9 mouse cellular contexts compared by ENCODE assay signal in the genomic region with DNA sequence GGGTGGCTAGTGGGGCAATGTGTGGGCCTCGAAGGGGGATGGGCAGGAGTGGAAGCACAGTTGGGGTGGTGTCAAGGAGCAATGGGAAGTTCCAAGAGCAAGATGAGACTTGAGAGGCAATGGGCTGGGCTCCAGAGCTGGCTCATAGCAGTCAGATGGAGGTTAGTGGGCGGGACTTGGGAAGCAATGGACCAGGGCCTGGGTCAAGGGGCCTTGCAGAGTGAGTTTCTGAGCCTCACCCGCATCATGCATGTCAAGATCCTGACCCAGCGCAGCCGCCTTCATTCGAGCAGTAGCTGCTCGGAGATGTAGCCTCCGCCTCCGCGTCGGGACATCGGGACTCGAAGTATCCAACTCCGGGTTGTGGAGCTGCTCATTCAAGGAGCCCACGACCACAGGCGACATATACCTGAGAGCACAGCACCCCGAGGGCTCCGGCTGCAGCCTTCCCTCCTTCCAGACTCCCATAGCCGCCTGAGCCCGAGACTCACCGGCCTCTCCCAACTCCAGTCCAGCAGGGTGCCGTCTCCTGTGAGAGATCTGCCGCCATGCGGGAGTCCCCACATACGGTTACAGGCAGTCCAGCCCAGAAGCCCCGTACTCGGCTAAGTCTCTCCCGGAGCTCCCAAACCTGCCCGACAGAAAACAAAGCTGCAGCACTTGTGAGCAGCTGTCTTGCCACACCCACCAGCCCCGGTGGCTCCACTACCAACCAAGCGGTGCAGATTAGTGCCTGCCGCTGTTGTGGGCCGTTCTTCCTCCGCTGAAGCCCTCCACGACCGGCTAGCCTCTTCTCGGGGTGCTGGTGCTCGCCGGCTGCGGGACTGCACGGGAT. TPM values are rescaled to one million over a fixed set of nuclear protein-coding genes. Genes with fewer than 3 reads are reported as not detected.
DNase-seq lines count a peak whose midpoint lies in the region; ATAC-seq lines count a peak whose summit lies in the region.
"Had no signal": no experiment of that assay in that cellular context is flagged by ENCODE, and none has a peak within 500 bp of the region (broad histone marks: within the 10 kb centered on the region; RNA-seq: fewer than 3 reads in every experiment).

No protein-coding gene starts in this region.

- WGBS in lung, embryonic 15.5 days: 34% methylated on average over 41 of the region's 41 CpGs
- 12% methylated on average over 41 of the region's 41 CpGs for WGBS in hindbrain, embryonic 13.5 days
- WGBS in limb, embryonic 13.5 days: 33% methylated on average over 41 of the region's 41 CpGs

- H3K9ac ChIP-seq in lung, embryonic 15.5 days: no peak overlapping the region
- peak overlapping the region; percentile 81 for H3K9ac ChIP-seq in hindbrain, embryonic 13.5 days
- peak overlapping the region; percentile 62 for H3K9ac ChIP-seq in limb, embryonic 13.5 days

- no peak overlapping the region for H3K27ac ChIP-seq in lung, embryonic 15.5 days
- H3K27ac ChIP-seq in hindbrain, embryonic 13.5 days: peak overlapping the region; percentile 64
- no peak overlapping the region for H3K27ac ChIP-seq in limb, embryonic 13.5 days

- peaks cover 32% of the 10 kb centered on the region for H3K4me1 ChIP-seq in lung, embryonic 15.5 days
- H3K4me1 ChIP-seq in hindbrain, embryonic 13.5 days (replicated peaks): peaks cover 81% of the 10 kb centered on the region
- peaks cover 67% of the 10 kb centered on the region for H3K4me1 ChIP-seq in limb, embryonic 13.5 days

- peak overlapping the region; percentile 35 for H3K4me2 ChIP-seq in lung, embryonic 15.5 days
- peak overlapping the region; percentile 82 for H3K4me2 ChIP-seq in hindbrain, embryonic 13.5 days
- H3K4me2 ChIP-seq in limb, embryonic 13.5 days (replicated peaks): peak overlapping the region; percentile 48

- peaks cover 2% of the 10 kb centered on the region; the same call in 1 of the 2 replicates for H3K9me3 ChIP-seq in lung, embryonic 15.5 days
- H3K9me3 ChIP-seq in hindbrain, embryonic 13.5 days: no peaks in the 10 kb centered on the region
- H3K9me3 ChIP-seq in limb, embryonic 13.5 days: no peaks in the 10 kb centered on the region

- no peaks in the 10 kb centered on the region for H3K36me3 ChIP-seq in lung, embryonic 15.5 days
- peaks cover 41% of the 10 kb centered on the region for H3K36me3 ChIP-seq in hindbrain, embryonic 13.5 days
- H3K36me3 ChIP-seq in limb, embryonic 13.5 days: peaks cover 42% of the 10 kb centered on the region

- ATAC-seq in lung, embryonic 15.5 days (ENCODE audit: borderline replicate concordance, extremely low read depth, low FRiP score, low TSS enrichment): no peak
- ATAC-seq in hindbrain, embryonic 13.5 days (ENCODE audit: low FRiP score): no peak
- ATAC-seq in limb, embryonic 13.5 days (ENCODE audit: low FRiP score, low read depth): no peak
- no peak for ATAC-seq in erythroblast, adult 5-6 weeks (replicated peaks; ENCODE audit: low FRiP score, poor library complexity, severe bottlenecking)

- H3K27me3 ChIP-seq in lung, embryonic 15.5 days: peaks cover 10% of the 10 kb centered on the region
- H3K27me3 ChIP-seq in hindbrain, embryonic 13.5 days: no peaks in the 10 kb centered on the region
- H3K27me3 ChIP-seq in limb, embryonic 13.5 days: 0 out of 2 replicates have a peak, but pooled peaks cover 5% of the 10 kb centered on the region

- no peak overlapping the region for H3K4me3 ChIP-seq in lung, embryonic 15.5 days
- H3K4me3 ChIP-seq in hindbrain, embryonic 13.5 days: peak overlapping the region; percentile 45
- H3K4me3 ChIP-seq in limb, embryonic 13.5 days: peak overlapping the region; percentile 19

- no peak for DNase-seq in lung, adult 18-20 months
- DNase-seq in testis, postnatal 14 days (ENCODE audit: low spot score): peak; percentile 27
- no peak for DNase-seq in cerebellum, adult 11-12 months
- DNase-seq in spleen, postnatal 10 days (ENCODE audit: low spot score in 2 of 2): no peak
- DNase-seq: thymus, postnatal 4 days had no signal

RNA-seq across cellular contexts. Expression of gene Gal3st4, which starts 2.8 kb away (rescaled TPM):
- polyA plus RNA-seq in lung, embryonic 15.5 days (2015; fragmentation: Nextera tagmentation; extraction: Ambion mirVana): 1.1 and 2.0 TPM in 2 replicates
- 3.3 and 4.2 TPM in 2 replicates for polyA plus RNA-seq in hindbrain, embryonic 13.5 days (2015; fragmentation: Nextera tagmentation; extraction: Ambion mirVana)
- 3.3 and 4.5 TPM in 2 replicates for polyA plus RNA-seq in limb, embryonic 13.5 days (2015; fragmentation: Nextera tagmentation; extraction: Ambion mirVana)
- total RNA-seq in erythroblast, adult 5-6 weeks (2015; ENCODE audit: low replicate concordance): not detected in 2 replicates
- not detected in 2 replicates for total RNA-seq in erythroblast, adult 5-6 weeks (2017; ENCODE audit: low replicate concordance)

RNA-seq across cellular contexts. Expression of gene Gm43720, which starts 4.3 kb away (rescaled TPM):
- 0.13 and 0.24 TPM in 2 replicates for polyA plus RNA-seq in lung, embryonic 15.5 days (2015; fragmentation: Nextera tagmentation; extraction: Ambion mirVana)
- polyA plus RNA-seq in hindbrain, embryonic 13.5 days (2015; fragmentation: Nextera tagmentation; extraction: Ambion mirVana): 0.09 and 0.10 TPM in 2 replicates
- polyA plus RNA-seq in limb, embryonic 13.5 days (2015; fragmentation: Nextera tagmentation; extraction: Ambion mirVana): 0.13 and 0.29 TPM in 2 replicates
- 0.21 TPM in 1 of 2 replicates, not detected in the other for total RNA-seq in erythroblast, adult 5-6 weeks (2015; ENCODE audit: low replicate concordance)
- total RNA-seq in erythroblast, adult 5-6 weeks (2017; ENCODE audit: low replicate concordance): not detected in 2 replicates

RNA-seq across cellular contexts. Expression of gene Gpc2, which starts 4.4 kb away (rescaled TPM):
- 18.9 and 20.6 TPM in 2 replicates for polyA plus RNA-seq in lung, embryonic 15.5 days (2015; fragmentation: Nextera tagmentation; extraction: Ambion mirVana)
- 212 and 224 TPM in 2 replicates for polyA plus RNA-seq in hindbrain, embryonic 13.5 days (2015; fragmentation: Nextera tagmentation; extraction: Ambion mirVana)
- polyA plus RNA-seq in limb, embryonic 13.5 days (2015; fragmentation: Nextera tagmentation; extraction: Ambion mirVana): 52.9 and 55.6 TPM in 2 replicates
- 2.9 TPM in 1 of 2 replicates, not detected in the other for total RNA-seq in erythroblast, adult 5-6 weeks (2015; ENCODE audit: low replicate concordance)
- 1.7 TPM in 1 of 2 replicates, not detected in the other for total RNA-seq in erythroblast, adult 5-6 weeks (2017; ENCODE audit: low replicate concordance)

RNA-seq across cellular contexts. Expression of gene Stag3, which starts 4.6 kb away (rescaled TPM):
- 2.6 and 3.6 TPM in 2 replicates for polyA plus RNA-seq in lung, embryonic 15.5 days (2015; fragmentation: Nextera tagmentation; extraction: Ambion mirVana)
- 5.8 and 6.0 TPM in 2 replicates for polyA plus RNA-seq in hindbrain, embryonic 13.5 days (2015; fragmentation: Nextera tagmentation; extraction: Ambion mirVana)
- polyA plus RNA-seq in limb, embryonic 13.5 days (2015; fragmentation: Nextera tagmentation; extraction: Ambion mirVana): 8.2 and 9.4 TPM in 2 replicates
- total RNA-seq in erythroblast, adult 5-6 weeks (2015; ENCODE audit: low replicate concordance): 9.0 and 25.7 TPM in 2 replicates
- total RNA-seq in erythroblast, adult 5-6 weeks (2017; ENCODE audit: low replicate concordance): 5.6 and 10.9 TPM in 2 replicates

RNA-seq across cellular contexts. Expression of gene BC037034, which starts 11.6 kb away (rescaled TPM):
- 4.5 and 5.7 TPM in 2 replicates for polyA plus RNA-seq in lung, embryonic 15.5 days (2015; fragmentation: Nextera tagmentation; extraction: Ambion mirVana)
- 14.2 and 15.5 TPM in 2 replicates for polyA plus RNA-seq in hindbrain, embryonic 13.5 days (2015; fragmentation: Nextera tagmentation; extraction: Ambion mirVana)
- polyA plus RNA-seq in limb, embryonic 13.5 days (2015; fragmentation: Nextera tagmentation; extraction: Ambion mirVana): 4.4 and 5.2 TPM in 2 replicates
- 9.0 and 16.9 TPM in 2 replicates for total RNA-seq in erythroblast, adult 5-6 weeks (2015; ENCODE audit: low replicate concordance)
- 10.5 and 20.8 TPM in 2 replicates for total RNA-seq in erythroblast, adult 5-6 weeks (2017; ENCODE audit: low replicate concordance)
